ENCODE assay signal across 9 mouse cellular contexts in the genomic region with DNA sequence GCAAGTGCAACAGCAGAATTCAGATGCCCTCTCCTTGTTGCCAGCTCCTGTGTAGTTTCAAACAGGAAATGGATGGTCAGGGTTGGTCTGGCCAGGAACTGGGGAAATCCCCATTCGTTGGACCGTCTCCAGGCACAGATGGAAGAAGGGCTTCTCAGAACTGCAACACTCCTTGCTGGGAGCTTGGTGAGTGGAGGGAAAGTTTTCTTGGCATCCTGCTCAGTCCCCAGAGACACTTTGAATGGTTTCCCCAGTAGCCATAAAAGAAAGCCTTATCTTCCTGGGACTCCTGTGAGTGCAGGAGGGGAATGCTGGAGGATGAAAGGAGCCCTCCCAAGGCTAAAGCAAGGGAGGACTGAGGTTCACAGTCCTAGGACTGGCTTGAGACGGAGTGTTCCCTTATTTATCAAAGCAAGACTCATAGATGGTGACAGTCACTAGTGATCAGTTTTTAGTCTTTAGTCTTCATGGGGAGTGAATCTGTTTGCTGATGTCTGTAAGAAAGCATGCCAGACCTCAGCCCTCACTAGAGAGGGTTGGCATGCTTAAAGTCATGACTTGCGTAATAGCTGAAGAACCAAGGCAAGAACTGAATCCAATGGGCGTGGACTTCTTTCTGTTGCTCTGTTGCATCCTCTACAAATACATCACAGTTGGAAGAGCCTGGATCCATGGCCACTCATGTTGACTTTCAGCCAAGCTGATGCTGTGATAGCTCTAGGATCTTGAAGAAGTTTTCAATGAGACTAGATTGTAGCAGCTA.
DNase-seq lines count a peak whose midpoint lies in the region; ATAC-seq and TF ChIP-seq lines count a peak whose summit lies in the region.
"Had no signal": no experiment of that assay in that cellular context is flagged by ENCODE, and none has a peak within 500 bp of the region (broad histone marks: within the 10 kb centered on the region; RNA-seq: fewer than 3 reads in every experiment).

No protein-coding gene starts in this region.

- H3K36me3 ChIP-seq in heart, postnatal 0 days (replicated peaks; ENCODE audit: control insufficient read depth, insufficient read depth, low read length): no peaks in the 10 kb centered on the region
- H3K36me3 ChIP-seq in stomach, postnatal 0 days (ENCODE audit: control insufficient read depth, insufficient read depth, low read length): no peaks in the 10 kb centered on the region

- no peak for ATAC-seq in heart, postnatal 0 days (ENCODE audit: insufficient read depth, low read depth)
- ATAC-seq in stomach, postnatal 0 days (ENCODE audit: low FRiP score, low TSS enrichment): 0 out of 2 replicates have a peak, but pooled peaks have one; percentile 21

- peak; percentile 30 to 49 for DNase-seq in frontal cortex, postnatal 14 days (ENCODE audit: low spot score in 2 of 2)
- no peak for DNase-seq in frontal cortex, postnatal 36 days (ENCODE audit: low spot score in 2 of 2)
- DNase-seq in 3T3-L1 (ENCODE audit: low read depth, low spot score) (peak; percentile 99), liver (no peak)
- DNase-seq in cerebellum, adult 11 months: peak; percentile 54
- DNase-seq in heart, postnatal 0 days (ENCODE audit: low spot score): peak; percentile 35
- DNase-seq in left cerebral cortex, postnatal 25 days (ENCODE audit: low spot score in 2 of 2): peak; percentile 28 to 52
- DNase-seq in stomach, postnatal 0 days (ENCODE audit: low spot score): peak; percentile 36

- H3K4me1 ChIP-seq in heart, postnatal 0 days (ENCODE audit: control insufficient read depth, insufficient read depth): peaks cover 11% of the 10 kb centered on the region
- 0 out of 2 replicates have a peak, but pooled peaks cover 2% of the 10 kb centered on the region for H3K4me1 ChIP-seq in stomach, postnatal 0 days (replicated peaks; ENCODE audit: control insufficient read depth, insufficient read depth)

- H3K9me3 ChIP-seq in heart, postnatal 0 days (replicated peaks; ENCODE audit: control insufficient read depth, low read length): no peaks in the 10 kb centered on the region
- H3K9me3 ChIP-seq in stomach, postnatal 0 days (ENCODE audit: control insufficient read depth, low read length): no peaks in the 10 kb centered on the region

- H3K9ac ChIP-seq in heart, postnatal 0 days (replicated peaks; ENCODE audit: low read depth, low read length): no peak overlapping the region
- no peak overlapping the region for H3K9ac ChIP-seq in stomach, postnatal 0 days (ENCODE audit: low read length)
- H3K9ac ChIP-seq: liver, embryonic 14.5 days had no signal

- WGBS in heart, postnatal 0 days: 58% methylated on average over 5 of the region's 5 CpGs
- WGBS in stomach, postnatal 0 days: 68% methylated on average over 5 of the region's 5 CpGs

- no peak for TF ChIP-seq CTCF in heart, postnatal 0 days (IDR thresholded peaks at IDR 0.05; ENCODE audit: low read depth)
- TF ChIP-seq CTCF in stomach, postnatal 0 days (IDR thresholded peaks at IDR 0.05; ENCODE audit: low read depth): no peak

- no peak for TF ChIP-seq EP300 in heart, postnatal 0 days (IDR thresholded peaks at IDR 0.05; ENCODE audit: low read depth)
- no peak for TF ChIP-seq EP300 in stomach, postnatal 0 days (optimal IDR thresholded peaks at IDR 0.05)

- no peaks in the 10 kb centered on the region for H3K27me3 ChIP-seq in heart, postnatal 0 days (ENCODE audit: control insufficient read depth, insufficient read depth, low read length)
- H3K27me3 ChIP-seq in stomach, postnatal 0 days (ENCODE audit: control insufficient read depth, insufficient read depth, low read length): no peaks in the 10 kb centered on the region

- no peak overlapping the region for H3K4me3 ChIP-seq in heart, postnatal 0 days (ENCODE audit: low read depth, low read length)
- no peak overlapping the region for H3K4me3 ChIP-seq in stomach, postnatal 0 days (ENCODE audit: low read depth, low read length)

- no peak overlapping the region for H3K4me2 ChIP-seq in heart, postnatal 0 days (ENCODE audit: low read depth, low read length)
- no peak overlapping the region for H3K4me2 ChIP-seq in stomach, postnatal 0 days (replicated peaks; ENCODE audit: low read depth)

- intact Hi-C loops in left cerebral cortex, postnatal 25 days (cut with DNase I): no loop called here

- no peak overlapping the region for H3K27ac ChIP-seq in heart, postnatal 0 days (ENCODE audit: low read depth)
- no peak overlapping the region for H3K27ac ChIP-seq in stomach, postnatal 0 days (replicated peaks)
- H3K27ac ChIP-seq: liver, embryonic 14.5 days had no signal

Comparison
In these comparisons a context has a peak if more than half of its experiments do, and no peak if none do; other contexts are left out.
1. DNase-seq: peak in frontal cortex, postnatal 14 days (2 of 2), 3T3-L1 (single experiment), cerebellum, adult 11 months (single experiment), heart, postnatal 0 days (single experiment), left cerebral cortex, postnatal 25 days (2 of 2) and stomach, postnatal 0 days (single experiment); none in frontal cortex, postnatal 36 days (0 of 2) and liver (single experiment).